Mouse (Mus musculus): ENCODE measurements around the gene Dlx2. TPM values are rescaled to one million over a fixed set of nuclear protein-coding genes. Genes with fewer than 3 reads are reported as not detected.

Dlx2 gene
- total RNA-seq, 2 experiments from 2014 or later: not detected

DNA sequence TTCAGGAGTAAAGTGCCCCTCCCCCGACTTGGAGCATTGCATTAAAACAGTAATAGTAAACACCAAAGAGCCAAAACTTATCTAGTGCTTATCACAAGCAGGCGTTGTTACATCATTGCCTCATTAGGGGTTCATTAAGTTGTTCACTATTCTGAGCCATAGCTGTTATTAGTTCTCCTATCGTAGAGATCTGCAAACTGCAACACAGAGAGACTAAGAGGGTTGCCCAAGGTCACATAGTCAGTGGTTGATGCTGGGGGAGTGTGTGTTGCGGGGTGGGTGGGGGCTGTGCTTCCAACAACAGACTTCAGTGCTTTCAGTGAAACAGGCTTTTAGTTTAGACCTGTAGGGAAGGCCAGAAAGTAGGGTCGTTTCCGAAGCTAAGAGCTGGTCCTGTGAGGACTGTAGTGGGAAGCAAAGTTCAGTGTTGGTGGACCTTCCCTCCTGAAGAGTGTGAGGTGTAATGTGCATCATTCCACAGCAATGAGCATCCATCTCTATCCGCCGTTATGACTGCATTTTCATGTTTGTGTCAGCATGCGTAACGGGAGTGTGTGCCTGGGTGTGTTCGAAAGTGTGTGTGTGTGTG lies 4.2 kb downstream of the Dlx2 start:
- DNase-seq: peak in 1 of 2 experiments; percentile 5
- intact Hi-C loops (cut with DNase I): loop anchor here (5.0 kb wide), 1 partner anchor 1730 kb away; the partner anchor contains the start of gene Sp9

DNA sequence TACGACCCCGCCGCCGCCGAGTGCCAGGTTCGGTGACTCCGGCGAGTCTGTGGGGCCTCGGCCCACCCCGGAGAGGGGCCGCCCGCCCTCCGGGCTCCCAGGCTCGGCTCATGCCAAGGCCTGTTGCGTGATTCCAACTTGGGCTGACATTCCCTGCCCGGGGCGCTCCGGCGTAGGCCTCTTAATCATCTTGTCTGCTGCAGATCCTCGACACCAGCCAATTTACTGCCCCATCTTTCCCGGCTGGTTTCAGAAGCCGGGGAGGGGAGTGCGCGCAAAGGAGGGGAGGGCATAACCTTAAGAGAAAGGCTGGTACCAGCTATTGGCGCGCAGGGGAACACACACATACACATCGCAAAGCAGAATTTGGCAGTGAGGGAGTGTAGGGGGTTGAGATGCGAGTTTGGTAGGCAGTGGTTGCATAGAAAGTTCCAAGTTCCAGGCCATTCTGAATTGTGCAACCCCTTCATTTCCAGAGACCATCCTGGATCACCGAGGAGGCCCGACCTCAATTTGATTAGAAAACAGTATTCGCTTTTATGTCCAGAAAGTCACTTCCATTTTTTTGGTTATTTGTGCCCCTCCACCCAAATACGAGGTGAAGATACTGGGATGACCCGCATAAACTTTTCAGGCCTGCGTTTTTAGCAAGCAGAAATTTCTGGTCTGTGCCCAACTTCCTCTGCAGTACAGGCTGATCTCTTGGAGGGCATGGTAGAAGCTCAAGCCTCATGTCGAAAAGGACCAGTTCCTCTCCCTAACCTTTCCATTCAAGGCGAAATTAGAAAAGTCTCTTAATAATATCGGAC lies 4.9 kb downstream of the Dlx2 start:
- peak in 1 of 2 experiments; percentile 11 for DNase-seq
- intact Hi-C loops (cut with DNase I): loop anchor here (5.0 kb wide), 1 partner anchor 1731 kb away; the partner anchor contains the start of gene Sp9

DNA sequence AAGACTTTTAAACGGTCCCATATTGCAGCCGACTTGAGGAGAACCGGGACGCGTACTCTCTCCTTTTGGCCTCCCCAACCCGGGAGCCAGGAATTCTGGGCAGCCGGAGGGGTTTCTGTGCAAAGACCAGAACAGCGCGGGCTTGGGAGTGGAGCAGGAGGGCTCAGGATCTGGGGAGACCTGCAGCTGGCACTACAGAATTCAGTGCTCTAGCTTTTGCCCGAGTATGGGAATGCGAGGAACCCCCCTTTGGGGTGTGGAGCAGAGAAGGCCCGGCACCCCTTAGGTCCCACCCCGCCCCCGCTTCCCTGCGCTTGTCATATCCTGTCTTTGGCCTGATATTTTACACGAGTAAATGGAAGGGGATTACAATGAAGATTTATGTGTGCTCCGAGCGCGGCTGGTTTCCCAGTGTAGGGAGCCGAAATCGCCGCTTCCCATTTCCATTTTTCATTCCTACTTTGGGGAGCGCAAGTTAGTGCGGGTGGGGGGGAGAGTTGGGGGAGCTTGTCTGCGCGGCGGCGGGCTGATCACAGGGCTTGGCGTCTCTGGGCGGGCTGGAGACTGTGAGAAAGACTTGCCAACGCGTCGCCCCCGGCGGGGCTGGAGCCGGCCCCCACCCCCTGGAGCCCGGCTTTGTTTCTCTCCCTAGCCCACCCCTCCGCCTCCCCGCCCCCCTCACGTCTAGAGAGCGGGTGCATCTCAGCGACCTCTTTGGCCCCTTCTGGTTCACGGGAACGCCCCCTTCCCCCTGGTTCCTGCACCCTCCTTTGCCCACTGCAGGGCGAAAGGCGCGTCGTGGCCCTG lies 5.7 kb downstream of the Dlx2 start:
- intact Hi-C loops (cut with DNase I): loop anchor here (5.0 kb wide), 1 partner anchor 1731 kb away; the partner anchor contains the start of gene Sp9
- DNase-seq: peak in 1 of 2 experiments; percentile 29

DNA sequence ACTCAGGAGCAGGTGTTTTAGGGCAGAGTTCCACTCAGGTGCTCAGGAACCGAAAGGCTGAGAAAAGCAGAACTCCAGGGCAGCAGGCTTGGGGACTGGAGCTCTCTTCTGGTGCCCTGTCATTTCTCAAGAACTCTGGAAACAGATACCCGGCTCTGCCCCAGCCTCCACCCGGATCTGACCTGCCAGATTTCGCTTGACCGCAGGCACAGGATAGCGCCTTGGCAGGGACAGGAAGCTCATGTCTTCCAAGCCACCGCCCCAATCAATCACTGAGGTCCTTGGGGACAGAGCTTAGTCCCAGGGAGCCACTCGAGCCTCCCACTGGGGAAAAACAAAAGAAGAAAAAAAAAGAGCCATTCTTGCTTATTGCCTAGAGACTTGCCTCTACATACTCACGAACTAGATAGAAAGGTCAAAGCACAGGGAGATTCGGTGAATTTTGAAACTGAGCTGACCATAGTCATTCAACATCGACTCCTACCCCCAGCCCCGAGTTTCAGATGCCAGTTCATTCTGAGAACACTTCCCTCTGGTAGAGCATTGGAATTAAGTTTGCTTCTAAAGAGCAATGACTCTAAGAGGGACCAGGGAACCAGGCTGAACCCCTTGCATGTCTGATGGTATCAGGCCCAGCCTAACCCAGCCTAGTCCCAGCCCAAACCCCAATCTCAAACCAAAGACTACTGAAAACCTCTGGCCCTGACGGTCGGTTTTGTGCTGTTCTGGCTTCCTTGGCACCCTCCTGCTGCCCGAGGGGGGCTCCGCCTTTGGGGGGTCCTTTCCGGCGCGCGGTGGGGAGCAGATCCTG lies 12.1 kb downstream of the Dlx2 start:
- intact Hi-C loops (cut with DNase I): no loop called here

DNA sequence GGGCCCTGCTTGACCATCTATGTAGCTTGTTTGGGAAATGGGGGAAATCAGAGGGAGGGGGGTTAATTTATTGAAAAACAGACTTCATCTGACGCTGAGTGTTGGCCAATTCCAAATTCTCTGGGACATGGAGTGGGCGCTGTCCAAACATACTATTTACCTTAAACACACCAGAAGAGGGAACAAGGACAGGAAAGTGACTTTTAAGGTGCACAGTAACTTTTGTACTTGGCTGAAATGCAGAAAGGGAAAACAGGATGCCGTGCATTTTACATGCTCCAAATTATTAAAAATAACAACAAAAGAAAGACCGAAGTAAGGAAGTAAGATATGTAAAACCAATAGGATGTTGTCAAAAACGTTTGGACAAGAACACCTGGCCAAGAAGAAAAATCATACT lies 13.5 kb downstream of the Dlx2 start:
- DNase-seq: no peak
- intact Hi-C loops (cut with DNase I): no loop called here

More for the DNA sequence above, 12.1 kb downstream of the Dlx2 start:
- DNase-seq: no peak

DNA sequence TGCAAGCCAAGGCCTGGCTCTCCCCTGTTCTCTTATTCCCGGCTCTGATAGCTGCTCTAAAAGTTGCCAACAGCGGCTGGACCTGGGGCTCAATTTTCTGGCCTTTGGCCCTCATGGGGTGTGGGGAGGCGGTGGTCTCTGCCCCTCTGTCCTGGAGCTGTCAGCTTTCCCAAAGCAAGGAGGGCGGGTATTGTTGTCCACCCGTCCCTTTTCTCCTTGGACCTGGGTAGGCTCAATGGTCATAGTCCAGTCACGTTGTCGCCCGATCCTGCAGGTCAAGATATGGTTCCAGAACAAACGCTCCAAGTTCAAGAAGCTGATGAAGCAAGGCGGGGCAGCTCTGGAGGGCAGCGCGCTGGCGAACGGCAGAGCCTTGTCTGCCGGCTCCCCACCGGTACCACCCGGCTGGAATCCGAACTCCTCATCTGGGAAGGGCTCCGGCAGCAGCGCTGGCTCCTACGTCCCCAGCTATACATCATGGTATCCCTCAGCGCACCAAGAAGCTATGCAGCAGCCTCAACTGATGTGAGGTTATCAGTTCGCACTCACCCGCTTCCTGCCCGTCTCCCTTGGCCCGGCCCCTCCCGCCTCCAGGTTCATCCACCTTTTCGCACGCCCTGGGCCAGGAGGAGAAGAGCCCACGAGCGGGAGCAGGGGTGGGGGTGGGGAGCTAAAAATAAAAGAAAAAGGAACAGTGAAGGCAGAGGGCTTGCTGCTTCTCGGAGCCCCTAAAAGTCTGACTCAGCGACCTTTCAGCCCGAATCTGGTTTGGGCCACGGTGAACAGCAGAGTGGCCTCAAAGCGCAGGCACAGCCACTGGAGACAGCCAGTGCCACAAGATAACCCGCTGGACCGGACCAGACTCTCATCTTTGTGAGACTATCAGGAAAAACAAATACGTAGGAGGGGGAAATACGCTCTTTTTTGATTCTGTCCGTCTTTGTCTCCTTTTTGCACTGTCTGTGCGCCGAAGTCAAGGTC lies 14.3 kb downstream of the Dlx2 start:
- peak in 1 of 2 experiments; percentile 8 for DNase-seq
- intact Hi-C loops (cut with DNase I): loop anchor here (2.0 kb wide), 1 partner anchor 13 kb away; no protein-coding TSS in a partner anchor

DNA sequence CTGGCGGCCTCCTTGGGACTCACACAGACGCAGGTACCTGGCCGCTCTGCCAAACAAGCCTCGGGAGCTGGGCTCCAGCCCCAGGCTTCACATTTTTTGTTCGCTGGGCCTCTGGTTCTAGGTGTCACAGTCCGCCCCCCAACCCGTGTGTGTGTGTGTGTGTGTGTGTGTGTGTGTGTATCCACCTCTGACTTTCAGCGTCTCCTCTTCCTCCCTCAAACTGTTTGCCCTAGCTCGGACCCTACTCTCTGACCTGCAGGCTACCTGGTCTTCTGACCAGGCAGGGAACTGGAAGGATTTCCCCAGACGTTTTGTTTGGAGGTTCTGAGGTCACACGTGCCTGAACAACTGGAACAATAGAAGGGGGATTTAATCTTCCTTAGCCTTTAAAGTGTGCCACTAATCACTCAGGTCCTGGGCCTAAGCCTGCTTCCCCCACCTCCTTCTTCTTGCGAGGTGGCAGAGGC lies 15.4 kb downstream of the Dlx2 start:
- intact Hi-C loops (cut with DNase I): loop anchor here (2.0 kb wide), 1 partner anchor 14 kb away; no protein-coding TSS in a partner anchor
- no peak for DNase-seq

DNA sequence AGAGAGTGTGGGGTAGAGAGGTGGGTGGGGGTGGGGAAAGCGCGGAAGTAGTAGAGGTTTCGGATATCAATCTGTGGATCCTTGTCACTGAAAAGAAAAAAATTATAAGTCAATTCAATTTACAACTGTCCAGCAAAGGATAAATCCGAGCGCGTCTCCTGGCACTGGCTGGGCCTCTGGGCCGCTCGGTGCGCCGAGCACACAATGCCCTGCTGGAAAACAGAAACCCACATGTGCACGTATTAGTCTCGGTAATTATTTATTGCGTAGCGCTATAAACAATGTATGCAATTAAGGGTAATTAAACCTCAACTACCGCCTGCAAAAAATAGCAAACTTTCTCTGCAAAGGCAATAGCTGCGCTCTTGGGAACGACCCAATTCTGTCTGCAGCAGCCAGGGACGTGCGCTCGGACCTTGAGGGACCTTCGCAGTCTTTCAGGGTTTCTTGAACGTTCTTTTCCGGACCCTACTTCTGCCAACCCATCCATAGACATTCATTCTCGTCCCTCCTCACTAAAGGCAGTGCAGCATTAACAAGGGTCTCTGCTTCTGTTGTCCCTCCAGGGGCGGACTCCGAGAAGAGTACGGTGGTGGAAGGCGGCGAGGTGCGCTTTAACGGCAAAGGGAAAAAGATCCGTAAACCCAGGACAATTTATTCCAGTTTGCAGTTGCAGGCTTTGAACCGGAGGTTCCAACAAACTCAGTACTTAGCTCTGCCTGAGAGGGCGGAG lies 16.0 kb downstream of the Dlx2 start:
- DNase-seq: peak in 1 of 2 experiments; percentile 31

DNA sequence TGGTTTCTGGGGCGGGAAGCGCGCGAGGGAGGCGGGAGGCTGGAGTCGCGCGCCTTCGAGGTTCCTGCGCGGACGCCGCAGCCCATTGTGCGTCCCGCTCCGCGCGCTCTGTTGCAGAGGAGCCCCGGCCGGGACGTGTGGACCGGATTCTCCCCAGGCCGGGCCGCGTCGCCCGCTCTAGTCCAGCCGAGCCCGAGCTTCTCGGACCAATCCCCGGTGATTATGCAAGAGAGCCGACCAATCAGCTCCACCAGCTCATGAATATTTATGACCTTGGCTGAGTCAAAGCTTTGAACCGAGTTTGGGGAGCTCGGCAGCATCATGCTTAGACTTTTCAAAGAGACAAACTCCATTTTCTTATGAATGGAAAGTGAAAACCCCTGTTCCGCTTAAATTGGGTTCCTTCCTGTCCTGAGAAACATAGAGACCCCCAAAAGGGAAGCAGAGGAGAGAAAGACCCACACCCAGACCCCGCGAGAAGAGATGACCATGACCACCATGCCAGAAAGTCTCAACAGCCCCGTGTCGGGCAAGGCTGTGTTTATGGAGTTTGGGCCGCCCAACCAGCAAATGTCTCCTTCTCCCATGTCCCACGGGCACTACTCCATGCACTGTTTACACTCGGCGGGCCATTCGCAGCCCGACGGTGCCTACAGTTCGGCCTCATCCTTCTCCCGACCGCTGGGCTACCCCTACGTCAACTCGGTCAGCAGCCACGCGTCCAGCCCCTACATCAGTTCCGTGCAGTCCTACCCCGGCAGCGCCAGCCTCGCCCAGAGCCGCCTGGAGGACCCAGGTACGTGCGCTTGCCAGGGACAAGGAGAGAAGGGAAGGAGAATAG lies 16.8 kb downstream of the Dlx2 start:
- peak; percentile 69 to 74 for DNase-seq
- intact Hi-C loops (cut with DNase I): loop anchor here (2.0 to 5.0 kb wide), 2 partner anchors 15 to 77 kb away; partner anchors contain the start of gene Metap1d

More for the DNA sequence above, 16.0 kb downstream of the Dlx2 start:
- intact Hi-C loops (cut with DNase I): loop anchor here (2.0 kb wide), 1 partner anchor 14 kb away; no protein-coding TSS in a partner anchor

DNA sequence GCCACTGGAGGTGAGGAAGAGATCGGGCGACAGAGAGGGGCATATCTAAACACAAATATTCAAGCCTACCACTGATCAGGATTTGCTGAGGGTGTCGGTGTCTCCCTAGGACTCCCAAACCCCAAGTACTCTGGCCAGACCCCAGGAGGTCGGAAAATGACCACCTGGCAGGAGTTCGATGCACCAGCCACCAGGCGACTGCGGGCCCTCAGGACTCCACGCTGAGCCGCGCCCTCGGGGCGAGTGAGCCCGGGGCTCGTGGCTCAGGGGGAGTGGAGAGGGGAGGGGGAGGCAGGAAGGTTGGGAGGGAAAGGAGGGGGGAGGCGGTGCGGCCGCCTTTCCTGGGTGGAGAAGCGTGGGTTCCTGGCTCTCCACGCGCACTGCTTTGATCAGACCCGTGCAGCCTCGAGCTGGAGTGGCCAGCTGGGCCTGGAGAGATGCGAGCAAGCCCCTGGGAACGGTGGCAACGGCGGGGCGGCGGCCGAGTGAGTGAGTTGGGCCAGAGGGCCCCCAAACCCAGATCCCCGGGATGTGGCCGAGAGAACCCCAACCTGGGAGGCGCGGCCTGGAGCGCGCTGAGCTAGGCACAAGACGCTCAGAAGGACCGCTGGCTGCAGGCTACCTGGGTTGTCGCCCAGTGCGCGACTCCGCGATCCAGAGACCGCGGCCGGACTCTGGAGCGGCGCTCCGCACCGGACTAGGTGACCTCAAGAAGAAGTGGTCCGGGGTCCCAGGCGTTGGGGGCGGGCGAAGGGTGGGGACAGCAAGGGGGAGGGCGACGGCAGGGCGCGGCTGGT lies 17.6 kb downstream of the Dlx2 start:
- intact Hi-C loops (cut with DNase I): loop anchor here (5.0 kb wide), 1 partner anchor 77 kb away; the partner anchor contains the start of gene Metap1d

DNA sequence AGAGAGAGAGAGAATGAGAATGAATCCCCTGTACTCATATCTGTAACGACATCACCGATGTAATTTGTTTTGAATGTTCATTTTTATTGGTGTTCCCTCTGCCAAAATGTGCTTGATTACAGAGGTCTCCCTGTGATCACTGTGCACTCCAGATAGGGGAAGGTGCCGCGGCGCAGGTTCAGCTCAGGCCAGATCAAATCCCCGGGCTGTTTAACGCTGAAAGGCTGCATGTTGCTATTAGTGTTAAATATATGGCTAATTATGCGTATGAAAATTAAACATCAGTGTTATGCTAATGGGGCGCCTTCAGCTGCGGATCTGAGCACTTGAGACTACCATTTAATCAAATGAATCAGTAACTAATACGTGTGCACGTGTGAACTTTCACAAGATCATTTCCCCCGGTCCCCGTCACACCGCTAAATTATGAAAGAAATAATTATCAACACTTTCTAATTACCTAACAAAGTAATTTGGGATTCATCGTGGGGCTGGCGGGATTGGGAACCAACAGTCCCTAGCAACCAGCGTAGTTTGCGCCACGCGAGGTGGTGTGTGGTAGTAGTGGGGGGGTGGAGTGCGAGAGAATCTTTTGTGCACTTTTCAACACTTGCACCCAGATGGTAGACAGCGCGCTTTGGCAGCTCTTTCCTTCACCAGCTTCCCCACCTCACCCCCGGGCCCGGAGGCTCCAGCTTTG lies 18.4 kb downstream of the Dlx2 start, which contains the start of gene Dlx1:
TSS of gene Dlx1 (plus strand) at position 100 of the 700 bp plus-strand sequence.
- peak in 1 of 2 experiments; percentile 31 for DNase-seq
- intact Hi-C loops (cut with DNase I): loop anchor here (5.0 kb wide), 1 partner anchor 76 kb away; the partner anchor contains the start of gene Metap1d

More for the DNA sequence above, 17.6 kb downstream of the Dlx2 start:
- no peak for DNase-seq

DNA sequence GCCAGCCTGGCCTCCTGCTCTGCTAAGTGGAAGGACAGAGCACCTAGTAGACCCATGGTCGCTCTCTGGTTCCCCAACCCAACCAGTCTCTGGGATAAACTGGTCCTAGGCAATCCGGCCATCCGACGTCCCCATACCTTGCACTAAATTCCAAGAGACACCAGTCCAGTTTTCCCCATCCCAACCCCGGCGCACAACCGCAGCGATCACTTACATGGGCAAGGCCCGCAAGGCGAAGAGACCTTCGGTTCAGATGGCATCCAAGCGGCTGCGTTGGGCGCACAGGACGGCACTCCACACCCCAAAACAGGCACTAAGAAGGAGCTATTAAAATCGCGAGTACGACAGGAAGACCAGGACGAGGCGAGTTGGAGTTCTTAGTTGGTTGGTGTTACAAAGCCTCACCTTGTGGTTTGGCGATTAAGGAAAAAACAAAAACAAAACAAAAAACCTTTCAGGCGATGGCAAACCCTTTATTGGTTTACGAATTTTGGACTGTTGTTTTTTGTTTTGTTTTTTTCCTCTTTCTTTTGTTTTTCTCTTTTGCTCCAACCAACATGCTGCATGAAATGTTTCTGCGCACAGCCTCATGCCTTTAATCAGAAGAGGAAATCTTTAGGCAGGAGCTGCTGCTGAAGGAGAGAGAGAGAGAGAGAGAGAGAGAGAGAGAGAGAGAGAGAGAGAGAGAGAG lies 19.1 kb downstream of the Dlx2 start:
- DNase-seq: peak in 1 of 2 experiments; percentile 17
- intact Hi-C loops (cut with DNase I): loop anchor here (5.0 kb wide), 1 partner anchor 75 kb away; the partner anchor contains the start of gene Metap1d

DNA sequence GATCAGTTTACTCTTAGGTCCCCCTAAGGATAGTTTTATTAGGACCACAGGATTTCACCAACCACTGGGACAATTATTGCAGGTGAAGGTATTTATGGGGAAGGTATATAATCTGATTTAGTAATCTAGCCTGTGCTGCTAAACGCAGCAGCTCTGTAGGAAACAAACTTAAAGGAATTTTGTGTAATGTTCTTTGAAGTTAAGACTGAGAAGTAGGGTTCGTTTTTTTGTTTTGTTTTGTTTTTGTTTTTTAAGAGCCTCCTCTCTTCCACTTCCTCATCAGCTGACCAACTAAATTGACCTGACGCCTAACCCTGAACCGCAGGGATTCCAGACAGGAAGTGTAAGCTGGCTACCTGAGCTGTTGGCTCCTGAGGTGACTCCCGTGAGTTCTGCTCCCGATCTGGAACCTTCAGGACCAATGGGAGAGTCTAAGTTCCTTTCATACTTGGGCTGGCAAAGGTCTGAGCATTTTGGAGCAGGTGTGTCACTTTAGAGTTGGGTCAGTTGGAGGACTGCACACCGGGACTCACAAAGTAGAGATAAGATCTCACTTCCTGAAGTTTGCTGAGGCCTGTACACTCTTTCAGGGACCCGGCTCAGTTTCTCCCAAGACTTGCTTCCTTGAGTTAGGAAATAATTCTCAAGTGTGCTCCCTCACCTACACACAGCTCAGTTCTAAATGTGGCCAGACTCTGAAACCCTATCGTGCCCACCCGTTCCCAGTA lies 19.8 kb downstream of the Dlx2 start:
- intact Hi-C loops (cut with DNase I): loop anchor here (5.0 kb wide), 1 partner anchor 74 kb away; the partner anchor contains the start of gene Metap1d
- DNase-seq: peak in 1 of 2 experiments; percentile 4

DNA sequence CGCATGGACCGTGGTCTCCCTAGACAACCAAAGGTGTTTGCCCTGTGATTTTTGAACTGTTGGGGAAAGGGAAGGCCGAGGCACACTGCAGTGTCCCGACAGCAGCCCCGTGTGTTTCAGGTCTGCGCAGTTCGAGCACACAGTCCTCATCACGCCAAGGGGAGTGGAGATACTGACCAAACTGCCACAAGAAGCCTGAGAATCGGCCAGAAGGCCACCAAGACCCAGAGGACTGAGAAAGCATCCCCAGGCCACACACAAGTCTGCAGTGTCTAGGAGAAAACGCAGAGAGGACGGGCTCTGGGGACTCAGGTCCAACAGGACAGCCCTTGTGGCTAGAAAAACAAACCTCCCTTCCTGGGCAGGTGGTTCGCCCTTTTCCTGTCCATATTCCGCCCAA lies 21.8 kb downstream of the Dlx2 start:
- intact Hi-C loops (cut with DNase I): loop anchor here (5.0 kb wide), 1 partner anchor 72 kb away; the partner anchor contains the start of gene Metap1d
- no peak for DNase-seq

Measured in heart, postnatal 36 days (tissue).